Mouse (Mus musculus) myocyte (in vitro differentiated cells): ENCODE measurements around the gene Diaph3. TPM values are rescaled to one million over a fixed set of nuclear protein-coding genes. Genes with fewer than 3 reads are reported as not detected.

Experiments used
- H3K27me3 ChIP-seq: one replicate; pipeline ENCODE4 v1.6.1; 2011; ENCODE audit not compliant: control insufficient read depth, insufficient read depth, insufficient read length
- H3K36me3 ChIP-seq: one replicate; pipeline ENCODE4 v1.6.1; 2011; ENCODE audit not compliant: control insufficient read depth, insufficient read depth
- H3K4me2 ChIP-seq: one replicate; pipeline ENCODE4 v1.6.1; 2011; ENCODE audit warnings: low read depth, control low read depth
- H3K4me3 ChIP-seq: one replicate; pipeline ENCODE4 v1.5.1; 2011; ENCODE audit warnings: mild to moderate bottlenecking, control low read depth, moderate library complexity
- H3K79me2 ChIP-seq: one replicate; pipeline ENCODE4 v1.6.1; 2011; ENCODE audit not compliant: control insufficient read depth, insufficient read depth
- H3ac ChIP-seq: one replicate; pipeline ENCODE4 v1.6.1; 2011; ENCODE audit not compliant: control insufficient read depth, insufficient read length
- CEBPB ChIP-seq: IDR thresholded peaks from 2 replicates; pipeline ENCODE4 v1.6.1; 2011; ENCODE audit warnings: mild to moderate bottlenecking, moderate library complexity; ENCODE audit not compliant: poor library complexity, insufficient read depth, severe bottlenecking
- E2F4 ChIP-seq: IDR thresholded peaks from one replicate; pipeline ENCODE4 v1.6.1; 2011; ENCODE audit warnings: mild to moderate bottlenecking, control low read depth, moderate library complexity; ENCODE audit not compliant: insufficient read depth
- MAX ChIP-seq: IDR thresholded peaks from one replicate; pipeline ENCODE4 v1.6.1; 2011; ENCODE audit warnings: low read depth, mild to moderate bottlenecking, control low read depth
- MYOD1 ChIP-seq, 3 experiments: IDR thresholded peaks; one replicate each; pipeline ENCODE4 v1.6.1; 2011; ENCODE audit warnings: control low read depth in 2 of 3, low read depth in 2 of 3, mild to moderate bottlenecking in 2 of 3, moderate library complexity in 1 of 3; ENCODE audit not compliant: insufficient read length in 2 of 3, control insufficient read depth in 1 of 3
- MYOG ChIP-seq, 3 experiments: IDR thresholded peaks; one replicate each; pipeline ENCODE4 v1.6.1; 2011; ENCODE audit warnings: control low read depth in 2 of 3, low read depth in 2 of 3, mild to moderate bottlenecking in 2 of 3; ENCODE audit not compliant: insufficient read length in 2 of 3, control insufficient read depth in 1 of 3, insufficient read depth in 1 of 3
- POLR2A ChIP-seq: IDR thresholded peaks from one replicate; pipeline ENCODE4 v1.6.1; 2011; ENCODE audit warnings: low read depth, mild to moderate bottlenecking, control low read depth, moderate library complexity; ENCODE audit not compliant: insufficient read length
- POLR2AphosphoS2 ChIP-seq: IDR thresholded peaks from one replicate; pipeline ENCODE4 v1.6.1; 2011; ENCODE audit warnings: low read depth, control low read depth; ENCODE audit not compliant: insufficient read length
- REST ChIP-seq: IDR thresholded peaks from one replicate; pipeline ENCODE4 v1.6.1; 2011; ENCODE audit warnings: mild to moderate bottlenecking, control low read depth, moderate library complexity; ENCODE audit not compliant: insufficient read depth, insufficient read length
- SRF ChIP-seq: IDR thresholded peaks from one replicate; pipeline ENCODE4 v1.6.1; 2011; ENCODE audit warnings: low read depth; ENCODE audit not compliant: control insufficient read depth, insufficient read length
- TCF12 ChIP-seq: IDR thresholded peaks from one replicate; pipeline ENCODE4 v1.6.1; 2011; ENCODE audit warnings: mild to moderate bottlenecking, control low read depth; ENCODE audit not compliant: poor library complexity, insufficient read depth, severe bottlenecking
- TCF3 ChIP-seq: IDR thresholded peaks from one replicate; pipeline ENCODE4 v1.6.1; 2011; ENCODE audit warnings: low read depth, control low read depth; ENCODE audit not compliant: insufficient read length
- USF1 ChIP-seq: IDR thresholded peaks from one replicate; pipeline ENCODE4 v1.6.1; 2011; ENCODE audit warnings: low read depth, mild to moderate bottlenecking, control low read depth, moderate library complexity
- polyA plus RNA-seq: library from polyadenylated mRNA; unstranded; fragments of >200 nt; fragmentation: generic; extraction: Trizol; gene quantifications from one replicate; pipeline ENCODE4 v1.2.1, GENCODE M21; 2012; ENCODE audit warnings: missing spikeins

The Diaph3 gene
- polyA plus RNA-seq, 1 experiment = 5.7 TPM

GRCm38 (mm10) chr14:86640086-86640485, 500.9 kb downstream of the Diaph3 start:
- H3K79me2 ChIP-seq = no peaks in the 10 kb centered on the region
- no peak overlapping the region for H3K4me2 ChIP-seq
- TF ChIP-seq POLR2A (no peak), MYOD1 (IDR thresholded peaks at IDR 0.05; ENCODE audit: control insufficient read depth in 1 of 3, insufficient read length in 2 of 3, low read depth in 2 of 3) (no peak), CEBPB (no peak), E2F4 (no peak), MYOG (IDR thresholded peaks at IDR 0.05; ENCODE audit: control insufficient read depth in 1 of 3, insufficient read depth in 1 of 3, insufficient read length in 2 of 3, low read depth in 2 of 3) (no peak), TCF3 (no peak), SRF (no peak), USF1 (no peak)
- H3K27me3 ChIP-seq = no peaks in the 10 kb centered on the region
- no peak overlapping the region for H3K4me3 ChIP-seq
- H3ac ChIP-seq = no peak overlapping the region
- H3K36me3 ChIP-seq = no peaks in the 10 kb centered on the region

GRCm38 (mm10) chr14:86635594-86636140, 505.4 kb downstream of the Diaph3 start:
- Histone ChIP-seq H3K4me2 (no peak overlapping the region), H3ac (no peak overlapping the region), H3K36me3 (no peaks in the 10 kb centered on the region), H3K4me3 (no peak overlapping the region), H3K27me3 (no peaks in the 10 kb centered on the region), H3K79me2 (no peaks in the 10 kb centered on the region)
- TF ChIP-seq MYOG (IDR thresholded peaks at IDR 0.05; ENCODE audit: control insufficient read depth in 1 of 3, insufficient read depth in 1 of 3, insufficient read length in 2 of 3, low read depth in 2 of 3) = no peak
- no peak for TF ChIP-seq POLR2AphosphoS2
- no peak for TF ChIP-seq USF1
- TF ChIP-seq TCF12 = no peak
- TF ChIP-seq REST = no peak
- no peak for TF ChIP-seq E2F4
- no peak for TF ChIP-seq TCF3
- no peak for TF ChIP-seq POLR2A
- no peak for TF ChIP-seq MYOD1 (IDR thresholded peaks at IDR 0.05; ENCODE audit: control insufficient read depth in 1 of 3, insufficient read length in 2 of 3, low read depth in 2 of 3)
- TF ChIP-seq CEBPB = no peak
- TF ChIP-seq SRF = no peak
- no peak for TF ChIP-seq MAX

GRCm38 (mm10) chr14:86635052-86635451, 506.0 kb downstream of the Diaph3 start:
- no peaks in the 10 kb centered on the region for H3K36me3 ChIP-seq
- no peak overlapping the region for H3ac ChIP-seq
- H3K4me2 ChIP-seq = no peak overlapping the region
- H3K79me2 ChIP-seq = no peaks in the 10 kb centered on the region
- no peak overlapping the region for H3K4me3 ChIP-seq
- TF ChIP-seq POLR2AphosphoS2 (no peak), SRF (no peak), MYOG (IDR thresholded peaks at IDR 0.05; ENCODE audit: control insufficient read depth in 1 of 3, insufficient read depth in 1 of 3, insufficient read length in 2 of 3, low read depth in 2 of 3) (no peak), POLR2A (no peak), USF1 (no peak)
- no peaks in the 10 kb centered on the region for H3K27me3 ChIP-seq

GRCm38 (mm10) chr14:86633799-86634198, 507.2 kb downstream of the Diaph3 start:
- no peaks in the 10 kb centered on the region for H3K79me2 ChIP-seq
- H3K4me2 ChIP-seq = no peak overlapping the region
- H3K4me3 ChIP-seq = no peak overlapping the region
- H3K27me3 ChIP-seq = no peaks in the 10 kb centered on the region
- no peaks in the 10 kb centered on the region for H3K36me3 ChIP-seq
- no peak overlapping the region for H3ac ChIP-seq
- TF ChIP-seq MAX (peak; percentile 19), REST (peak; percentile 93), TCF3 (no peak), POLR2AphosphoS2 (no peak), E2F4 (no peak)

GRCm38 (mm10) chr14:86624816-86625425, 516.1 kb downstream of the Diaph3 start:
- H3ac ChIP-seq = no peak overlapping the region
- H3K36me3 ChIP-seq = no peaks in the 10 kb centered on the region
- H3K79me2 ChIP-seq = no peaks in the 10 kb centered on the region
- H3K4me3 ChIP-seq = no peak overlapping the region
- H3K4me2 ChIP-seq = no peak overlapping the region
- TF ChIP-seq SRF (no peak), TCF3 (no peak), POLR2A (no peak), REST (no peak), MYOG (IDR thresholded peaks at IDR 0.05; ENCODE audit: control insufficient read depth in 1 of 3, insufficient read depth in 1 of 3, insufficient read length in 2 of 3, low read depth in 2 of 3) (no peak), E2F4 (no peak), POLR2AphosphoS2 (no peak), CEBPB (no peak), MYOD1 (IDR thresholded peaks at IDR 0.05; ENCODE audit: control insufficient read depth in 1 of 3, insufficient read length in 2 of 3, low read depth in 2 of 3) (no peak), MAX (no peak), TCF12 (no peak), USF1 (no peak)
- no peaks in the 10 kb centered on the region for H3K27me3 ChIP-seq
